Mouse (Mus musculus) T-cell, adult 66 days (primary cell): Measurements from ENCODE around the gene Vmn2r29. TPM values are rescaled to one million over a fixed set of nuclear protein-coding genes. Genes with fewer than 3 reads are reported as not detected.

ENCODE experiments used
- total RNA-seq, 2 experiments: library from RNA; stranded (reverse); gene quantifications; 3 replicates in 1 of 2; 4 replicates in 1 of 2; pipeline ENCODE4 v1.2.4; 2023

Gene Vmn2r29
- total RNA-seq: under 1 TPM in 1 of 2 experiments, not detected in 1; 0.41 TPM

GRCm38 (mm10) chr7:7247228-7247627 lies at the start of gene Vmn2r29:
Vmn2r29 (minus strand) TSS chr7:7247328.

GRCm38 (mm10) chr7:7277966-7278567 lies 30.9 kb upstream of the Vmn2r29 start, which contains the start of gene Gm45844:
Gm45844 (minus strand) TSS chr7:7278289.

GRCm38 (mm10) chr7:7209313-7210151 lies 37.6 kb downstream of the Vmn2r29 start, which contains the start of gene Zfp772:
Zfp772 (minus strand) TSS chr7:7209998.

Other genes starting within 250 kb of the Vmn2r29 start
- gene Zfp954, start 125.8 kb downstream of the Vmn2r29 start, total RNA-seq: 10 to 100 TPM; 34.1 to 49.6 TPM
- 1 to 10 TPM; 6.5 to 7.3 TPM for gene Zfp773, start 110.6 kb downstream of the Vmn2r29 start, total RNA-seq
- 1 to 10 TPM; 2.6 to 5.2 TPM for gene Zfp418, start 76.0 kb downstream of the Vmn2r29 start, total RNA-seq
- gene Zfp772, start 37.3 kb downstream of the Vmn2r29 start, total RNA-seq: 1 to 10 TPM; 2.5 to 3.6 TPM
- gene Gm45844, start 31.0 kb upstream of the Vmn2r29 start, total RNA-seq: 1 to 10 TPM in 1 of 2 experiments, under 1 TPM in 1; 0.92 to 2.2 TPM
- gene Clcn4, start 53.5 kb upstream of the Vmn2r29 start, total RNA-seq: 10 to 100 TPM; 45.1 to 45.9 TPM
- not detected for gene Vmn2r30, start 90.3 kb upstream of the Vmn2r29 start, total RNA-seq
- gene Gm45783, start 127.2 kb upstream of the Vmn2r29 start, total RNA-seq: not detected
- gene Vmn2r31, start 152.4 kb upstream of the Vmn2r29 start, total RNA-seq: not detected
- not detected for gene Vmn2r32, start 232.7 kb upstream of the Vmn2r29 start, total RNA-seq